Mouse (Mus musculus) frontal cortex, postnatal 10 days (tissue): ENCODE measurements around the gene Slco4a1.

Experiments
- DNase-seq, 2 experiments: peaks; one replicate each; pipeline ENCODE4 v3.0.0; 2022; ENCODE audit warnings: low spot score in 2 of 2, mixed read lengths in 1 of 2

Gene Slco4a1

GRCm38 (mm10) chr2:180508455-180509115 lies 52.5 kb downstream of the Slco4a1 start:
- DNase-seq: no peak

- DNase-seq: no peak
Observed at GRCm38 (mm10) chr2:180510867-180511266, 54.8 kb downstream of the Slco4a1 start.

GRCm38 (mm10) chr2:180511875-180512661 lies 56.0 kb downstream of the Slco4a1 start:
- DNase-seq: no peak

- DNase-seq: no peak
Observed at GRCm38 (mm10) chr2:180513019-180513418, 57.0 kb downstream of the Slco4a1 start.

- no peak for DNase-seq
Observed at GRCm38 (mm10) chr2:180513835-180514234, 57.8 kb downstream of the Slco4a1 start.

- DNase-seq: no peak
Observed at GRCm38 (mm10) chr2:180521437-180522221, 65.6 kb downstream of the Slco4a1 start.

DNA sequence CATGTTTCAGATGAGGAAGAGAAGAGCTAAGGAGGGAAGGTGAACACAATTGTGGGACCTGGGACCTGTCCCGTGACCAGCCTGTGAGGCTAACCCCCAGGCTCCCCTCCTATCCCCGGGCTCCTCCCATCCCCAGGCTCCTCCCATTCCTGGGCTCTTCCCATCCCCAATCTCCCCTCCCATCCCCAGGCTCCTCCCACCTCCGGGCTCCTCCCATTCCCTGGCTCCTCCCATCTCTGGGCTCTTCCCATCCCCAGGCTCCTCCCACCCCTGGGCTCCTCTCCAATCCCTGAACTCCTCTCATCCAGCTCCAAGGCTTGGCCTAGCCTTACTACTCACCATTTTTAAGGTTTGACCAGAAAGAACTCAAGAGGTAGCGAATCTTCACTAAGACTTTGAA lies 66.8 kb downstream of the Slco4a1 start:
- DNase-seq: no peak
